Mouse (Mus musculus) heart, embryonic 13.5 days (tissue): ENCODE measurements around the gene Astn2. TPM values are rescaled to one million over a fixed set of nuclear protein-coding genes. Genes with fewer than 3 reads are reported as not detected.

Experiments
- ATAC-seq: fragments of 200-750 bp; cut with Nextera tagmentation; 2 replicates; pipeline ENCODE4 v1.8.0; 2017; ENCODE audit warnings: moderate TSS enrichment; ENCODE audit not compliant: insufficient number of reproducible peaks, low FRiP score, low TSS enrichment; ENCODE audit errors: extremely low read depth
- H3K27ac ChIP-seq: fragments of 300-500 bp; sonication (generic); replicated peaks from 2 replicates; pipeline ENCODE4 v1.5.1; 2015; ENCODE audit warnings: moderate library complexity, mild to moderate bottlenecking, inconsistent platforms
- H3K27me3 ChIP-seq: fragments of 300-500 bp; sonication (generic); replicated peaks from 2 replicates; pipeline ENCODE4 v1.6.1; 2015; ENCODE audit warnings: mild to moderate bottlenecking, inconsistent platforms
- H3K36me3 ChIP-seq: fragments of 300-500 bp; sonication (generic); 2 replicates; pipeline ENCODE4 v1.6.1; 2015; ENCODE audit warnings: mild to moderate bottlenecking, inconsistent platforms
- H3K4me1 ChIP-seq: fragments of 300-500 bp; sonication (generic); 2 replicates; pipeline ENCODE4 v1.6.1; 2015; ENCODE audit warnings: inconsistent platforms
- H3K4me2 ChIP-seq: fragments of 300-500 bp; sonication (generic); 2 replicates; pipeline ENCODE4 v1.6.1; 2015; ENCODE audit warnings: inconsistent platforms, mild to moderate bottlenecking, moderate library complexity
- H3K4me3 ChIP-seq: fragments of 300-500 bp; sonication (generic); 2 replicates; pipeline ENCODE4 v1.5.1; 2015; ENCODE audit warnings: moderate library complexity, mild to moderate bottlenecking, inconsistent platforms
- H3K9ac ChIP-seq: fragments of 300-500 bp; sonication (generic); 2 replicates; pipeline ENCODE4 v1.6.1; 2015; ENCODE audit warnings: inconsistent platforms, mild to moderate bottlenecking, moderate library complexity
- H3K9me3 ChIP-seq: fragments of 300-500 bp; sonication (generic); 2 replicates; pipeline ENCODE4 v1.6.1; 2016; ENCODE audit warnings: inconsistent platforms
- WGBS: fragments of 180-500 bp; shearing (Covaris S2); methylation state at CpG from one replicate; pipeline ENCODE4 v1.1.7; 2015; ENCODE audit warnings: mixed read lengths; 5-methylcytosine and 5-hydroxymethylcytosine counted together
- polyA plus RNA-seq: library from polyadenylated mRNA; unstranded; fragments of >200 nt; fragmentation: Nextera tagmentation; extraction: Ambion mirVana; gene quantifications from 2 replicates; pipeline ENCODE4 v1.2.1, GENCODE M21; 2015

Astn2 gene
- polyA plus RNA-seq, 1 experiment from 2014 or later: 0.24 TPM

- Histone ChIP-seq H3K9ac (no peak overlapping the region), H3K27me3 (no peaks in the 10 kb centered on the region), H3K4me3 (no peak overlapping the region), H3K4me2 (no peak overlapping the region), H3K9me3 (no peaks in the 10 kb centered on the region), H3K4me1 (no peaks in the 10 kb centered on the region), H3K36me3 (no peaks in the 10 kb centered on the region), H3K27ac (no peak overlapping the region)
- 56% methylated on average over 5 of the region's 5 CpGs for WGBS
- ATAC-seq: no peak
Measured at GRCm38 (mm10) chr4:65594601-65595369, 809.6 kb downstream of the Astn2 start.

- Histone ChIP-seq H3K36me3 (no peaks in the 10 kb centered on the region), H3K27me3 (no peaks in the 10 kb centered on the region), H3K4me3 (no peak overlapping the region), H3K4me1 (peaks cover 8% of the 10 kb centered on the region), H3K9ac (no peak overlapping the region), H3K9me3 (no peaks in the 10 kb centered on the region), H3K27ac (no peak overlapping the region), H3K4me2 (no peak overlapping the region)
- no peak for ATAC-seq
Measured at GRCm38 (mm10) chr4:65589780-65590179, 814.6 kb downstream of the Astn2 start.

- H3K27ac ChIP-seq: no peak overlapping the region
- H3K4me3 ChIP-seq: no peak overlapping the region
- no peak for ATAC-seq
- H3K4me1 ChIP-seq: peaks cover 8% of the 10 kb centered on the region
- H3K9me3 ChIP-seq: no peaks in the 10 kb centered on the region
- H3K36me3 ChIP-seq: no peaks in the 10 kb centered on the region
- 34% methylated on average over 5 of the region's 5 CpGs for WGBS
- no peak overlapping the region for H3K9ac ChIP-seq
- no peaks in the 10 kb centered on the region for H3K27me3 ChIP-seq
- H3K4me2 ChIP-seq: no peak overlapping the region
Measured at GRCm38 (mm10) chr4:65586947-65587346, 817.5 kb downstream of the Astn2 start.

GRCm38 (mm10) chr4:65580254-65580653 lies 824.2 kb downstream of the Astn2 start:
- Histone ChIP-seq H3K4me2 (no peak overlapping the region), H3K4me1 (no peaks in the 10 kb centered on the region), H3K9me3 (no peaks in the 10 kb centered on the region), H3K9ac (no peak overlapping the region), H3K4me3 (no peak overlapping the region), H3K27ac (no peak overlapping the region), H3K27me3 (no peaks in the 10 kb centered on the region), H3K36me3 (no peaks in the 10 kb centered on the region)
- 66% methylated on average over 1 of the region's 1 CpGs for WGBS
- ATAC-seq: no peak

- Histone ChIP-seq H3K9me3 (no peaks in the 10 kb centered on the region), H3K4me3 (no peak overlapping the region), H3K4me2 (no peak overlapping the region), H3K27me3 (no peaks in the 10 kb centered on the region), H3K27ac (no peak overlapping the region), H3K36me3 (no peaks in the 10 kb centered on the region), H3K4me1 (no peaks in the 10 kb centered on the region), H3K9ac (no peak overlapping the region)
- ATAC-seq: no peak
- WGBS: 63% methylated on average over 4 of the region's 4 CpGs
Measured at GRCm38 (mm10) chr4:65565493-65565892, 838.9 kb downstream of the Astn2 start.

GRCm38 (mm10) chr4:65548561-65548960 lies 855.9 kb downstream of the Astn2 start:
- Histone ChIP-seq H3K9me3 (no peaks in the 10 kb centered on the region), H3K4me3 (no peak overlapping the region), H3K36me3 (no peaks in the 10 kb centered on the region), H3K9ac (no peak overlapping the region), H3K27me3 (no peaks in the 10 kb centered on the region), H3K4me1 (no peaks in the 10 kb centered on the region), H3K4me2 (no peak overlapping the region), H3K27ac (no peak overlapping the region)
- 54% methylated on average over 6 of the region's 6 CpGs for WGBS
- ATAC-seq: no peak

- no peaks in the 10 kb centered on the region for H3K27me3 ChIP-seq
- H3K27ac ChIP-seq: no peak overlapping the region
- no peaks in the 10 kb centered on the region for H3K4me1 ChIP-seq
- no peaks in the 10 kb centered on the region for H3K36me3 ChIP-seq
- ATAC-seq: no peak
- no peaks in the 10 kb centered on the region for H3K9me3 ChIP-seq
- H3K4me2 ChIP-seq: no peak overlapping the region
- no peak overlapping the region for H3K4me3 ChIP-seq
- WGBS: 49% methylated on average over 2 of the region's 2 CpGs
- no peak overlapping the region for H3K9ac ChIP-seq
Measured at GRCm38 (mm10) chr4:65545582-65545981, 858.8 kb downstream of the Astn2 start.

GRCm38 (mm10) chr4:65532071-65532736 lies 872.2 kb downstream of the Astn2 start:
- Histone ChIP-seq H3K4me1 (no peaks in the 10 kb centered on the region), H3K27ac (no peak overlapping the region), H3K4me2 (no peak overlapping the region), H3K36me3 (no peaks in the 10 kb centered on the region), H3K4me3 (no peak overlapping the region), H3K27me3 (no peaks in the 10 kb centered on the region), H3K9ac (no peak overlapping the region), H3K9me3 (no peaks in the 10 kb centered on the region)
- ATAC-seq: no peak
- WGBS: 55% methylated on average over 2 of the region's 2 CpGs

- Histone ChIP-seq H3K4me3 (no peak overlapping the region), H3K9ac (no peak overlapping the region), H3K4me2 (no peak overlapping the region), H3K4me1 (no peaks in the 10 kb centered on the region), H3K27ac (no peak overlapping the region), H3K27me3 (no peaks in the 10 kb centered on the region), H3K9me3 (no peaks in the 10 kb centered on the region), H3K36me3 (no peaks in the 10 kb centered on the region)
- WGBS: 71% methylated on average over 6 of the region's 6 CpGs
- ATAC-seq: no peak
Measured at GRCm38 (mm10) chr4:65531621-65532020, 872.8 kb downstream of the Astn2 start.

- Histone ChIP-seq H3K9ac (no peak overlapping the region), H3K4me3 (no peak overlapping the region), H3K36me3 (no peaks in the 10 kb centered on the region), H3K9me3 (no peaks in the 10 kb centered on the region), H3K27ac (no peak overlapping the region), H3K4me1 (no peaks in the 10 kb centered on the region), H3K4me2 (no peak overlapping the region), H3K27me3 (no peaks in the 10 kb centered on the region)
- no peak for ATAC-seq
- WGBS: 83% methylated on average over 2 of the region's 2 CpGs
Measured at GRCm38 (mm10) chr4:65530901-65531300, 873.5 kb downstream of the Astn2 start.

- Histone ChIP-seq H3K36me3 (no peaks in the 10 kb centered on the region), H3K4me2 (no peak overlapping the region), H3K4me1 (no peaks in the 10 kb centered on the region), H3K9me3 (no peaks in the 10 kb centered on the region), H3K9ac (no peak overlapping the region), H3K4me3 (no peak overlapping the region), H3K27ac (no peak overlapping the region), H3K27me3 (no peaks in the 10 kb centered on the region)
- WGBS: 48% methylated on average over 2 of the region's 2 CpGs
- no peak for ATAC-seq
Measured at GRCm38 (mm10) chr4:65508101-65508500, 896.3 kb downstream of the Astn2 start.

GRCm38 (mm10) chr4:65506870-65507269 lies 897.5 kb downstream of the Astn2 start:
- Histone ChIP-seq H3K36me3 (no peaks in the 10 kb centered on the region), H3K27me3 (no peaks in the 10 kb centered on the region), H3K9me3 (no peaks in the 10 kb centered on the region), H3K4me2 (no peak overlapping the region), H3K27ac (no peak overlapping the region), H3K9ac (no peak overlapping the region), H3K4me1 (no peaks in the 10 kb centered on the region), H3K4me3 (no peak overlapping the region)
- no peak for ATAC-seq
